9 mouse cellular contexts compared by ENCODE assay signal in genomic region chr4:154334699-154335402, GRCm38 (mm10). TPM values are rescaled to one million over a fixed set of nuclear protein-coding genes. Genes with fewer than 3 reads are reported as not detected.
DNase-seq lines count a peak whose midpoint lies in the region; ATAC-seq and TF ChIP-seq lines count a peak whose summit lies in the region.
"Had no signal": no experiment of that assay in that cellular context is flagged by ENCODE, and none has a peak within 500 bp of the region (broad histone marks: within the 10 kb centered on the region; RNA-seq: fewer than 3 reads in every experiment).

No protein-coding gene starts in this region.

- H3K9ac ChIP-seq in kidney, embryonic 14.5 days (ENCODE audit: low read depth, low read length) = no peak overlapping the region
- H3K9ac ChIP-seq in forebrain, postnatal 0 days = no peak overlapping the region
- no peak overlapping the region for H3K9ac ChIP-seq in intestine, embryonic 14.5 days (ENCODE audit: low read length)
- H3K9ac ChIP-seq in stomach, postnatal 0 days (ENCODE audit: low read length) = peak overlapping the region; percentile 18

- DNase-seq in kidney, adult 18-20 months = no peak
- DNase-seq in c-Kit-positive CD71-positive TER-119-negative erythroid progenitor cells, embryonic 14.5 days (ENCODE audit: low read depth) = peak; percentile 9
- peak; percentile 46 for DNase-seq in forebrain, postnatal 0 days
- peak; percentile 71 for DNase-seq in intestine, embryonic 14.5 days (ENCODE audit: low spot score)
- DNase-seq in lung, postnatal 36 days = peak; percentile 33
- DNase-seq in stomach, postnatal 0 days (ENCODE audit: low spot score) = peak; percentile 43
- no peak for DNase-seq in left cerebral cortex, adult 9 months (ENCODE audit: low spot score in 2 of 2)

- ATAC-seq in kidney, embryonic 14.5 days (ENCODE audit: low FRiP score, low TSS enrichment) = no peak
- ATAC-seq in forebrain, postnatal 0 days = no peak
- no peak; the same call in none of the 2 replicates for ATAC-seq in intestine, embryonic 14.5 days (replicated peaks; ENCODE audit: low FRiP score, low TSS enrichment, low read depth)
- ATAC-seq in stomach, postnatal 0 days (ENCODE audit: low FRiP score, low TSS enrichment) = no peak

- H3K27ac ChIP-seq in kidney, embryonic 14.5 days (ENCODE audit: low read depth, low read length) = no peak overlapping the region
- no peak overlapping the region for H3K27ac ChIP-seq in forebrain, postnatal 0 days (ENCODE audit: low read depth, low read length)
- no peak overlapping the region for H3K27ac ChIP-seq in intestine, embryonic 14.5 days (ENCODE audit: low read depth)
- H3K27ac ChIP-seq in stomach, postnatal 0 days (replicated peaks) = no peak overlapping the region

- WGBS in kidney, embryonic 14.5 days = 48% methylated on average over 48 of the region's 48 CpGs
- 72% methylated on average over 48 of the region's 48 CpGs for WGBS in forebrain, postnatal 0 days
- 47% methylated on average over 48 of the region's 48 CpGs for WGBS in intestine, embryonic 14.5 days
- WGBS in stomach, postnatal 0 days = 59% methylated on average over 48 of the region's 48 CpGs

- TF ChIP-seq CTCF in forebrain, postnatal 0 days (IDR thresholded peaks at IDR 0.05; ENCODE audit: low read depth) = no peak
- TF ChIP-seq CTCF in stomach, postnatal 0 days (IDR thresholded peaks at IDR 0.05; ENCODE audit: low read depth) = no peak

- H3K4me3 ChIP-seq in kidney, embryonic 14.5 days (ENCODE audit: low read length) = 0 out of 2 replicates have a peak overlapping the region, but pooled peaks have one; percentile 3
- no peak overlapping the region for H3K4me3 ChIP-seq in forebrain, postnatal 0 days (ENCODE audit: low read depth, low read length)
- no peak overlapping the region; the same call in 1 of the 2 replicates for H3K4me3 ChIP-seq in intestine, embryonic 14.5 days (ENCODE audit: low read depth, low read length)
- H3K4me3 ChIP-seq in stomach, postnatal 0 days (ENCODE audit: low read depth, low read length) = peak overlapping the region; percentile 17
- H3K4me3 ChIP-seq: megakaryocyte, embryonic 14.5 days had no signal

- peaks cover 34% of the 10 kb centered on the region for H3K4me1 ChIP-seq in kidney, embryonic 14.5 days (ENCODE audit: control insufficient read depth, insufficient read depth, low read length)
- no peaks in the 10 kb centered on the region; the same call in 1 of the 2 replicates for H3K4me1 ChIP-seq in forebrain, postnatal 0 days (ENCODE audit: insufficient read depth)
- peaks cover 14% of the 10 kb centered on the region for H3K4me1 ChIP-seq in intestine, embryonic 14.5 days (replicated peaks; ENCODE audit: control insufficient read depth, insufficient read depth, low read length)
- H3K4me1 ChIP-seq in stomach, postnatal 0 days (replicated peaks; ENCODE audit: control insufficient read depth, insufficient read depth) = no peaks in the 10 kb centered on the region
- H3K4me1 ChIP-seq: megakaryocyte, embryonic 14.5 days had no signal

- no peak for TF ChIP-seq EP300 in stomach, postnatal 0 days (optimal IDR thresholded peaks at IDR 0.05)

- peaks cover 53% of the 10 kb centered on the region for H3K27me3 ChIP-seq in kidney, embryonic 14.5 days (ENCODE audit: control insufficient read depth, insufficient read depth, low read length)
- H3K27me3 ChIP-seq in forebrain, postnatal 0 days (ENCODE audit: insufficient read depth, low read length) = no peaks in the 10 kb centered on the region
- 0 out of 2 replicates have a peak, but pooled peaks cover 4% of the 10 kb centered on the region for H3K27me3 ChIP-seq in intestine, embryonic 14.5 days (replicated peaks; ENCODE audit: control insufficient read depth, insufficient read depth, low read length)
- no peaks in the 10 kb centered on the region for H3K27me3 ChIP-seq in stomach, postnatal 0 days (ENCODE audit: control insufficient read depth, insufficient read depth, low read length)

- H3K36me3 ChIP-seq in kidney, embryonic 14.5 days (ENCODE audit: control insufficient read depth, insufficient read depth, low read length) = no peaks in the 10 kb centered on the region
- H3K36me3 ChIP-seq in forebrain, postnatal 0 days (ENCODE audit: insufficient read depth) = no peaks in the 10 kb centered on the region
- H3K36me3 ChIP-seq in intestine, embryonic 14.5 days (ENCODE audit: control insufficient read depth, insufficient read depth, low read length) = no peaks in the 10 kb centered on the region
- H3K36me3 ChIP-seq in stomach, postnatal 0 days (ENCODE audit: control insufficient read depth, insufficient read depth, low read length) = no peaks in the 10 kb centered on the region

- no peaks in the 10 kb centered on the region for H3K9me3 ChIP-seq in kidney, embryonic 14.5 days (ENCODE audit: control insufficient read depth, low read length)
- H3K9me3 ChIP-seq in forebrain, postnatal 0 days (ENCODE audit: low read length) = no peaks in the 10 kb centered on the region
- no peaks in the 10 kb centered on the region for H3K9me3 ChIP-seq in intestine, embryonic 14.5 days (ENCODE audit: control insufficient read depth, low read length)
- H3K9me3 ChIP-seq in stomach, postnatal 0 days (ENCODE audit: control insufficient read depth, low read length) = no peaks in the 10 kb centered on the region
- H3K9me3 ChIP-seq: megakaryocyte, embryonic 14.5 days had no signal

- peak overlapping the region; percentile 24 for H3K4me2 ChIP-seq in kidney, embryonic 14.5 days (replicated peaks; ENCODE audit: low read depth, low read length)
- 0 out of 2 replicates have a peak overlapping the region, but pooled peaks have one; percentile 8 for H3K4me2 ChIP-seq in forebrain, postnatal 0 days (ENCODE audit: low read depth)
- H3K4me2 ChIP-seq in intestine, embryonic 14.5 days (ENCODE audit: low read length) = peak overlapping the region; percentile 42
- H3K4me2 ChIP-seq in stomach, postnatal 0 days (replicated peaks; ENCODE audit: low read depth) = peak overlapping the region; percentile 31

RNA-seq across cellular contexts. Expression of gene B230104I21Rik, which starts 1.1 kb away (rescaled TPM):
- polyA plus RNA-seq in kidney, embryonic 14.5 days (2014; fragmentation: Nextera tagmentation; extraction: Ambion mirVana) = not detected in 2 replicates
- total RNA-seq in forebrain, postnatal 0 days (2014; rRNA removed) = 0.54 and 0.90 TPM in 2 replicates
- polyA plus RNA-seq in forebrain, postnatal 0 days (2015; fragmentation: Nextera tagmentation; extraction: Ambion mirVana) = not detected in 2 replicates
- polyA plus RNA-seq in intestine, embryonic 14.5 days (2014; fragmentation: Nextera tagmentation; extraction: Ambion mirVana) = 0.22 TPM in 1 of 2 replicates, not detected in the other
- polyA plus RNA-seq in stomach, postnatal 0 days (2015; fragmentation: Nextera tagmentation; extraction: Ambion mirVana) = not detected in 2 replicates

RNA-seq across cellular contexts. Expression of gene Arhgef16, which starts 33.4 kb away (rescaled TPM):
- polyA plus RNA-seq in kidney, embryonic 14.5 days (2014; fragmentation: Nextera tagmentation; extraction: Ambion mirVana) = 16.3 and 28.2 TPM in 2 replicates
- 1.1 and 2.4 TPM in 2 replicates for total RNA-seq in forebrain, postnatal 0 days (2014; rRNA removed)
- polyA plus RNA-seq in forebrain, postnatal 0 days (2015; fragmentation: Nextera tagmentation; extraction: Ambion mirVana) = 1.4 and 1.5 TPM in 2 replicates
- polyA plus RNA-seq in intestine, embryonic 14.5 days (2014; fragmentation: Nextera tagmentation; extraction: Ambion mirVana) = 36.7 and 38.6 TPM in 2 replicates
- polyA plus RNA-seq in stomach, postnatal 0 days (2015; fragmentation: Nextera tagmentation; extraction: Ambion mirVana) = 38.5 and 41.2 TPM in 2 replicates

Comparison
In these comparisons a context has a peak if more than half of its experiments do, and no peak if none do; other contexts are left out.
1. H3K4me3 ChIP-seq: peak in kidney, embryonic 14.5 days (single experiment) and stomach, postnatal 0 days (single experiment); none in forebrain, postnatal 0 days (single experiment) and intestine, embryonic 14.5 days (single experiment).
2. DNase-seq: peak in c-Kit-positive CD71-positive TER-119-negative erythroid progenitor cells, embryonic 14.5 days (single experiment), forebrain, postnatal 0 days (single experiment), intestine, embryonic 14.5 days (single experiment), lung, postnatal 36 days (single experiment) and stomach, postnatal 0 days (single experiment); none in kidney, adult 18-20 months (single experiment) and left cerebral cortex, adult 9 months (0 of 2).
3. Peak in every context shown above with its lines, with median percentiles within 50 percentile points of each other: H3K4me2 ChIP-seq.